Mouse (Mus musculus) CD4-positive, CD25-positive, alpha-beta regulatory T cell (primary cell): ENCODE measurements around the gene Gm2000. TPM values are rescaled to one million over a fixed set of nuclear protein-coding genes. Genes with fewer than 3 reads are reported as not detected.

Source experiments
- polyA plus RNA-seq: library from polyadenylated mRNA; unstranded; fragments of 100-300 nt; shearing (Covaris generic); gene quantifications from one replicate; pipeline ENCODE4 v1.2.1, GENCODE M21; 2017

Gene Gm2000
- 1,384 TPM for polyA plus RNA-seq

GRCm38 (mm10) chr1:156365740-156366139, at the start of gene Gm2000:
Gene Gm2000, plus strand, starts transcription at chr1:156366040.

Other genes starting within 250 kb of the Gm2000 start
- gene Fam163a, start 161.0 kb upstream of the Gm2000 start, polyA plus RNA-seq = not detected
- gene Tdrd5, start 62.4 kb upstream of the Gm2000 start, polyA plus RNA-seq = 0.43 TPM
- not detected for gene Nphs2, start 55.3 kb upstream of the Gm2000 start, polyA plus RNA-seq
- gene Axdnd1, start 55.1 kb downstream of the Gm2000 start, polyA plus RNA-seq = 1.5 TPM
- 42.3 TPM for gene Soat1, start 108.3 kb downstream of the Gm2000 start, polyA plus RNA-seq
- gene Gm10031, start 158.0 kb downstream of the Gm2000 start, polyA plus RNA-seq = 0.85 TPM
- gene Abl2, start 192.7 kb downstream of the Gm2000 start, polyA plus RNA-seq = 5.1 TPM